Mouse (Mus musculus) right cerebral cortex, adult 18-20 months (tissue): ENCODE measurements at regions not wholly inside any gene's neighbourhood (a gene's known extent, or its start where the extent isn't known, plus 50 kb on each side); places are given as distances from the start of the nearest gene placed in this dataset.
A peak's percentile ranks its signal among the peaks of the same experiment; 100 is the strongest.

ENCODE experiments used
- DNase-seq: peaks from one replicate; pipeline ENCODE4 v3.0.0; 2022; ENCODE audit warnings: mixed read lengths

DNA sequence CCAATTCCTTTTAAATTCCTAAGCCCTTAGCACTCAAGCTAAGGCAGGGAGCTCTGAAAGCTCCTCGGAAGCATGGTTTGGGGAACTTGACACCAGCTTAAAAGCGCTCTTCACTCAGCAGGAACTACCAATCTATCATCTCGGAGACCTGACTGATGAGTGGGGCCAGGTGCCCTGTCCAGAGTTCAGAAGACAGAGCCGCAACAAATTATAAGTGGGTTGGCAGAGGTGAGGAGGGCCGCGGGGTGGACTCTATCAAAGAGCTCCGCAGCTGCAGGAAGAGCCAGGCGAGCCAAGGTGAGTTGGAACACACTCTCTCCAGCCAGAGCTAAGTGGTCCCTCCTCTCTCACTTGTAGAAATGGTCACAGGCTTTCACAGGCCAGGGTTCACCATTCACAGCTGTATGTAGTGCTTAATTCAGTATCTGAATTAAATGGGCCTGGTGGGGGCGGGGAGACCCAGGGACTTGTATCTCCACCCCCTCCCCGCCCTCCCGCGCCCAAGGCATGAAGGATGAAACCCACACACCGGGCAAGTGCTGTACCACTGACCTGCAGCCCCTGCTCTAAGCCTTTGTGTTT lies 180.8 kb downstream of the Stim2 start:
- DNase-seq, result no peak

DNA sequence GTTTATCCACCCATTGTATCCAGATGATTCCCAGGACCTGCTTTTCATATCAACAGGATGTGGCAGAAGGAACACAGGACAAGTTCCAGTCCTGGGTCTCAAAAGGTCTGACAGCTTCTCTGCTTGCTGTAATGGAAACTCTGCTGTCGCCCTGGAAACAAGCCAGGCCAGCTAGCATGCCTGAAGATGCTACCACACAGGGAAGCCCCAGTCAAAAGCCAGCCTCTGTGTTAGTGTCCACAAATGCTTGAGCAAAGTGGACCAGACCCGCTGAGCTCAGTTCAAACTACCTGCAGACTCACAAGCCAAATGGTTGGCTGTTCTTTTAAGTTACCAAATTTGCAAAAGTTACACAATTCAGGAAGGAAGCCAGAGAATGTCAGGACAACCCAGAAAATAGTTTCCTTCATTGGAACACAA lies 181.9 kb downstream of the Stim2 start:
- DNase-seq, result no peak

DNA sequence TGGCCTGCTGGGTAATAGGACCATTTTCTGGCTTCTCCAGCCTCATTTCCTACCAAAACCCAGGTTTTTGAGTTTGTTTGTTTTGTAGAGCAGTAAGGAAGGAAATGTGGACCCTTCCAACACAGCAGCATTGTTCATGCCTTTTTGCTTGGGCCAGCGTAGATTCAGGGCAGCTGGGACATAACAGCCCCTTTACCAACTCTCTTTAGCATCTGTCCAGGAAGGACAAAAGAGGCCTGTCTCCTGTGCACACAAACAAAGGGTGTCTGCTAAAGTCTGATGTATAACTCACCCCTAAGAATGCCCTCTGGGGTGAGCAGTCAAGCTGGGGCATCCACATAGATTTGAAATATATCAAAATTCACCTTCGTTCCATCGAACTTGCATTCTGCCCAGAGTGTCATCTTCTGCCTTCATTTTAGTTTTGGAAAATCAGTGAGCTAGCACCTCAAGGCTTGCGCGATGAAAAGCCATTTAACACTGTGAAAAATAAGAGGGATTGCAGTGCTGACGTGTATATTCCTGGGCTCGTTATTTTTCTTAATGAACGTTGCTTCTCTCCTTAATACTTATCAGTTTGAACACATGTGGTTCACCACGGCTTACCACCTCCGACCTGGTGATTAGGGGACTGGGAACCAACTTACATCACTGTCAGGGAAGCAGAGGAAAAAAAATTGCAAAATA lies 182.5 kb downstream of the Stim2 start:
- no peak for DNase-seq

DNA sequence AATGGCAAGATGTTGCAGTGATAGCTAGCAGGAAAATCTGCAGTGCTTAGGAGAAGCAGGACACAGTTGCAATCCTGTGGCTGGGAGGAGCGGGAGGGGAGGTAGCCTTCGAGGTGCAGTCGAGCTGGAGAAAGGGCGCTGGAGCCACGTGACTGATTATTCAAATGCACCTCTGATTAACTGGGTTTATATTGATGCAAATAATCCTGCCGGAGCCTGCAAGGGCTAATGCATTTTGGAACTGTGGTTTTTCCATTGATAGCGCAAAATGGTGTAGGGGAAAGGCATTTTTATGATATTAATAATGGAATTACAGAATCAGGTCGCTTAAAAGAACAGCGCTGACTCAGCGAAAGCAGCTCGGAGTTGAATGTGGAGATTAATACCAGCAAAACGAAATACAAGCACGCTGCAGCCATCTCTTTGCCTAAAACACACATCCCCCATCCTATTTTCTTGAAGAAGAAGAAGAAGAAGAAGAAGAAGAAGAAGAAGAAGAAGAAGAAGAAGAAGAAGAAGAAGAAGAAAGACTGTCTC lies 183.1 kb downstream of the Stim2 start:
- no peak for DNase-seq

DNA sequence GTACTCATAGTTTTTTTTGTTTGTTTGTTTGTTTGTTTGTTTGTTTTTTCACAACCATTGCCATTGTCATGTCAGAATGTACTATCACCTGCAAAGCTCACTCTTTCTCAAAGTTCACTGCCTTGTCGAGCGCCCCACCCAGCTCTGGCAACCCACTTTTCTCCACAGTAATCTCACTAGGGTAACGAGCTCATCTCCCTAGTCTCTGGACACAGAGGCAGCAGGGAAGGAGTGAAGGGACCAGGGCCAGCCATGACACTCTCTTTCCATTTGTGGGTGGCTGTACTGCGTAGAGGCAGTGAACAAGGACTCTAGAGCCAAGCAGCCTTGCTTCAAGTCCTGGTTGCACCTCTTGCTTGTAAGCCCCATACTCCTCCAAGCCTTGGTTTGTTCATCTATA lies 184.5 kb downstream of the Stim2 start:
- DNase-seq, result no peak

DNA sequence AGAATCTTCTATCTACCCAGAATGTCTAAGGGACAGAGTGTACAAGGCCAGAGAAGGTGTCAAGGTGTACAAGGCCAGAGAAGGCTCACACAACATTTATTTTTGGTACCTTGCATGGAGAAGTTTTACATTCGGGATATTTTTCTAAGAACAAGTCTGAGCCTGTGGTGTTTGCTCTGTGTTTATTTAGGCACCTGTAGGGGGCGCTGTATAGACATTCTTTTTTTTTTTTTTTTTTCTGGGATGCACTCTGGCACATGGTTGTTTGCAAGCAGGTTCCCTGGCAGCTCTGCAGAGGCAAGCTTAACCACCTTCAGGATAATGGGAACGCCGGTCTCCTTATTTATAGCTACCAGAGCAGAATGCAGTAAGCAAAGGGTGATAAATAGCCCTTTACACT lies 187.4 kb downstream of the Stim2 start:
- DNase-seq, result no peak

DNA sequence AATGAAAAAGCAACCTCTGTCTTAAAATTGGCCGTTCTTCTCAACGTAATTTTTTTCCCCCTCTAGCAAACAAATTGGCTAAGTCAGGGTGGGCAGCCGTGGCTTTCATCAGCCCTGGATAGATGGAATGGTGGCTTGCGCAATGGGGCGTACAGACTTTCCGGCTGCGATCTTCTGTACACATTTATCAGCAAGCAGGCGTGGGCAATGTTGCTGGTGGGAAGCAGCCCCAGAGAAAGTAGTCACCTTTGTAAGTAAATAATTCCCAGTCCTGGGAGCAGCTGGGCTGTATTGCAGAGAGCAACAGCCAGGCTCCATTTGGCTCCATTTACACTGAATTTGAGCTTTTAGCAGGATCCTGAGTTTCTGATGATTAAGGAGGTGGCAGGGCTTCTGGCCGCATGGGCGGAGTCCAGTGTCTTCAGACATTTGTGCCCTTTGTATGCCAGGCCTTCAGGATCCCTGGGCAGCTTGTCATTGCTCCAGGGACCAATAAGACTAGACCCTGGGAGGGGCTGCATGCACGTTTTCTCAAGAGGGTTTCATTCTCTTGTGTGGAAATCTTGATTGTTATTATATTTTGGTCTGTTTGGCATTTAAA lies 187.9 kb downstream of the Stim2 start:
- DNase-seq, result no peak

DNA sequence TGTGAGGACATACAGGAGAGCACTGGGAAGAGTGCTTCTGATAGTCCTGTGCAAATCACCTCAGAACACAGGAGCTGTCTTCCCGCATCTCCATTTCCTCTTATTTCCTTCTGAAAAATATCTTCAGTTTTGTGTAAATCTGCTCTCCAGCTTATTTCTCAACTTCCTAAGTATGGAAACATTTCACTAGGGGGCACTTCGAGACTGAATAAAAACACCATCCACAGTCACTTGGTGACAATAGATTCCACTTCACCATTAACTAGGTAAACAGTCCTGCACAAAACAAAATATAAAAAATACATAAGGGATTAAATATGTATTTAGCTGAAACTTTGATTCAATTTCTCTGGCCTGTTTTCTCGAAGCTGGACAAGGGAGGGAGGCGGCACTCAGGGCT lies 193.4 kb downstream of the Stim2 start:
- DNase-seq, result peak; percentile 23

DNA sequence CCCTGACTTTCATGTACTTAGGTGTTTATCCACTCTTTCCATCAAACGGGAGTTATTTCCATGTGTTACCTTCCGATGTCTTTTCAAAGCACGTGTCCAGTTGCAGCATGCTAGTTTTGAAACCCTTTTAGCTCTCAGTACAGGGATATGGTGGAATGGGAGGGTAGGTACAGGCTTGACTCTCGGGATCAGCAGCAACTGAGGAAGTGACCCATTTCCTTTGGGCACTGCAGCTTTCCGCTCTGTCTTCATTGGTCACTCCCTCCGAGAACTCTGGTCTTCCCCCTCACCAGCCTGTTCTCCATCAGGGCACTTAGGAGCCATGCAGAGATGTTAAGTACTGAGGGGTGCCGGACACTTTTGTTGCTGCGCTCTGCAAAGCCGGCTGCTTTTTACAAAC lies 196.5 kb downstream of the Stim2 start:
- no peak for DNase-seq

DNA sequence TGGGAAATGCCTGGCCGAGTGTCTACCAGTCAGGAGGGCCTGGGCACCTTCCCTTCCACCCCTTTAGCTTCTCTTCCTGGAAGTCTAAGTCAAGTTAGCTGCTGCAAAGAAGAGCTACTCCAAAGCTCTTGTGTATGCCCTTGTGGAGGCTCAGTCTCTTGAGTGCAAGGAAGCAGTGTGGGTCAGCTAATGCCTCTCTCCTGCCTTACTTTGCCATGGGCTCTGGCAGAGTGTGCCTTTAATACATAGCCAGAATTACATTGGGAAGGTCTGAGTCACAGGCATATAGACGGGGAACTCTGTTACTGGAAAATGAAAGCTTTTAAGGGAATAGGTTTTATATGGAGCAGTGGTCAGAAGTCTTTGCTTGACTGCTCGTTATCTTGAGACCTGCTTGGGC lies 201.7 kb downstream of the Stim2 start:
- no peak for DNase-seq

DNA sequence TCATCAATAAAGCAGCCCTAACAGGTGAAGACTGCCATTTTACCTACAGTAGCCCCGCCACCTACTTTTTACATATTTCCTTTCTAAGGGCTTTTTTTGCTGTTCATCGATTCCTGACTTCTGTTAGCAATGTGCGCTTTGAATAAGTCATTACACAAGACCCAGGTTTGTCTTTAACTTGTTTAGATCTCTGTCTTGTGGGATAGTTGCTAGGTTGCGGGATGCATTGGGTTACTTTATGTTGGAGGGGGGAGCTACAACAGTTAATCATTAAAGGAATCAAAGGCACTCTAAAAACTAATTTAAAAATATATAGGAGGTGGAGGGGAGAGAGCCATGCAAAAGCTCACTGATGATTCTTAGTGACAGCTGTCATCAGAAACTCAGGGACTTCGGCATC lies 202.3 kb downstream of the Stim2 start:
- DNase-seq, result no peak

DNA sequence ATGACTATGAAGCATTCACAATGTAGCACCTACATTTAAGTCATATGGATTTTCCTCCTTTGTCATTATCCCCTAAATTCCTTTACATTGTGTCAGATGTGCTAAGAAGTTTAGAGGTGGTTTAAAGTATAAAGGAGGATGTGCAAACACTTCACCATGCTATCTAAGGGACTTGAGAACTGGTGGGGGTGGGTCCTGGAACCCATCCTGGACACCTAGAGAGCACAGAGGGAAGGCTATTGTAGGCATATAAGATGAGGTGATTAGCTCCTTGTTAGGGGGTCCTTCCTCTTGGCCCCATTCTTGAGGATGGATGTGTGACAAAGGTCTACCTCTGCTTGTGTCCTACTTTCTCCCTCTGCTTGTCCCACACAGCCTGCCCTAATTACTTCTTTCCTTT lies 213.2 kb downstream of the Stim2 start:
- DNase-seq, result no peak

DNA sequence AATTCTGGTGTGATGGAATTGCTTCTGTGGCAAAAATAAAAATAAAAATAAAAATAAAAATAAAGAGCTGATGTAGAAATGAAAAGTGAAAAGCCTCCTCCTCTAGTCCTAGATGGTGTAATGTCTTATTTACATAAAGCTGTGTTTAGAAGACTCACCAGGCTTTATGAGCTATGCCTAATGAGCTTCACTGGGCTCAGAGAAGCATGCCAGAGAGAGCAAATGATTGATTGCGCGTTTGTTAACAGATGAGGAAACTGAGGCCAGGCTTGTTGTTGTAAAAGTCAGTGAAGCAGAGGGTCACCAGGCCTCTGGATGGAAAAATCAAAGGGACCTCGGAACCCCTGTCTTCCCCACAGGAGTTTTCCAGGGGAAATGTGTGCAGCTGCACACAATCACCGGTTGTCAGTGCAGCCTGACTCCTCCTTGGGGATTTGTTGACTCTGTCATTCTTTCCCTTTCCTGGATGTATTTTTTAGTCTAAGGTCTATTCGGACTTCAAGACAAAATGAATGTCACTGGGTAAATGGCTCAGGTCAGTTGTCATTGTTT lies 213.8 kb downstream of the Stim2 start:
- DNase-seq, result no peak

DNA sequence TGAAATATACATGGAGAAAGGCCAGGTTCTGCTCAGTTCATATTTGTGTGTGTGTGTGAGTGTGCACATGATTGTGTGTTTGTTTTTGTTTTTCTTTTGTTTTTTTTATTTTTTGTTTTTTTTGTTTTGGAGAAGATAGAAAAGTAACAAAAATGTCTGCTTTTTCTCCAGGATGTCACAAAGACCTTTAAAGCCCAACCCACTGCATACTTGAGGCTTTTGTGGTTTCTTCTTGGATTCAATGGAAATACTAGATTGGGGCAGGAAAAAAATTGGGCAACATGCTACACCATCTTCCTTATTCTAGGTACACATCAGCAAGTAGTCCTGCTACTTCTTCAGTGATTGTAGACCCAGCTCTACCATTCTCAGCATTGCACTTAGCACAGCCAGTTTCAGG lies 226.7 kb downstream of the Stim2 start:
- DNase-seq, result no peak

DNA sequence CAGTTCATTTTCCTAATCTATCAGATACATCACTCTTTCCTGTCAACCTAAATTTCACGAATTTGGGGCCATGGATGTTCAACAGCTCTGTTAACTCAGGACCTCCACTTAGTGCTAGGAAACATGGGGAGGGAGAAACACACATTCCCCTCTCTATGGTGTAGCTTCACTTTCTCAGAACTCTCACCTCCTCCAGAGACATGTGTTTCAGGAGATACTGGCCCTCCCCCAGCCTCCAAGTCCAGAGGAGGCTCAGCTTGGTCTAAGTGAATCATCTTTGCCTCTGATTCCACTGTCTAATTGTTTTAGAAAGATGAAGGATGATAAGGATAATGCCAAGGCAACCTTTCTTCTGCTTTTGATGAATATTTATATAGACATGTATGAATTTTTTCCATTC lies 236.3 kb downstream of the Stim2 start:
- peak; percentile 77 for DNase-seq

DNA sequence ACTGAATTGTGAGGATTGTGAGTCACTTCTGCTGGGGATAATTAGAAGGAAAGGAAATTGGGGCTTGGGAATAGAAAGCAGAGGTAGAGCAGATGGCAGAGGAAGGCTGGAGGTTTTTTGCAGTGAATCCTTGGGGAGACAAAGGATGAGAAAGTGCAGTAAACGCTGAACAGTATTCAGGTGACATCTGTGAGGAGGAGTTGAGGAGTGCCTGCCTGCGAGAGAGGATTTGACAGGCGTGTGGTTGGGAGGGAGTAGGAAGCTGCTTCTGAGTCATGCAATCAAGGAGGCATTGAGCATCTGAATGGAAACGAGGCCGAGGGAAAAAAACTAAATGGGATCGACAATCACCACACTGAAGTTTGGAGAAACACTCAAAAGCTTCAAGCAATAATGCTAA lies 236.9 kb downstream of the Stim2 start:
- peak; percentile 88 for DNase-seq

DNA sequence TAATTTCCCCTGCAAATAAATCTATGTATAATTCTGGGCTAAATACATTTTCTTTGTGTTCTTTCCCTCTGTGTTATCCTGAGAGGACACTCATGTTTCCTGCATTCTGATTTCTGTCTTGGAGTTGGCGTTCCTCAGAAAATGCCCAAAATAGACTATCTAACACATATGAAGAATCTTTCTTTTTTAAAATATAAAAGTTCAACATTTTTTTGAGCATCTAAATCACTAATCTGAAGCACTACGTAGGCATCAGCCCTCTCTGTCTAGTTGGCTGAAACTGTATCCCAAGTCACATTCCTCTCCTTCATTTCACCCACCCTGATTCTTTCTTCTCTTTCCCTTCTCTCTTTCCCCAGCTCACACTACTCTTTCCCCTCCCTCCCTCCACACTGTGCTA lies 238.9 kb downstream of the Stim2 start:
- DNase-seq, result no peak

DNA sequence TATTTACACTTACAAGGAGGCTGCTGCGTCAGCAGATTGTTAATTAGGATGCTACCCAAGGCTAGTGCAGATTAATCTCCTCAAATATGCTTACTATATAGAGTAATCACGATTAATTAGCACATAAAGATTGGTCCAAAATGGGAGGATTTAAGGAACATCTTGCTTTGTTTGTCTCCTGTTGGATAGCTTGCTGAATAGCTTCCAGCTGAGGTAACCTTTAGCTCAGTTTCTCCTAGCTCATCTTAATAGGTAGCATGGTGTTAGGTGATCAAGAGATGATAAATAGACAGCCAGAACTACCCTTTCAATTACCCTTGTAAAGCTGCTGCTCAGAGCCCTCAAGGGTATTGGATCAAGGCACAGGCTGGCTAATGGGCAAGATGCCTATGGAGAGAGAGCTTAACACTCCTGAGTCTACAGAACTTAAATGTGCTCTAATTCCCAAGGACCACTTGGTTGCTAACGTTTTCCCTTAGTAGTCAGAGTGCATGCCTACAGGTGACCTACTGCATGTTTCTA lies 240.4 kb downstream of the Stim2 start:
- no peak for DNase-seq

DNA sequence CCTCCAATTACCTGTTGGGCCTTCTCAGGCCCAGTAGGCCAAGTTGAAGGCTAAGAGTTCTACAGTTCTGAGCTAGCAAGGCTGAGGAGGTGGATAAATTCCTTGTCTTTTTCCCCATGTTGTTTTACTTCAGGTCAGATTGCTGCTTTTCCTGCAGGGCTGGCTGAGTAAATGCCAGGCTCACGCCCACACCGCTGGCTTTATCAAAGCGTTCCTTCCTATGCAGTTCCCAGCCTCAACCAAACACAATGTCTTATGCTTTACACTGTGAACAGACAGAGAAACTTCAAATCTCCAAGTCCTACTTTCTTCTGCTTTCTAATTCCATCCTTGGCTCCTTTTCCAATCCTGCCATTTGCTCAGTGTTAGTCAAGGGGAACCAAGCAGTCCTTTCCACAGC lies 241.3 kb downstream of the Stim2 start:
- peak; percentile 81 for DNase-seq

DNA sequence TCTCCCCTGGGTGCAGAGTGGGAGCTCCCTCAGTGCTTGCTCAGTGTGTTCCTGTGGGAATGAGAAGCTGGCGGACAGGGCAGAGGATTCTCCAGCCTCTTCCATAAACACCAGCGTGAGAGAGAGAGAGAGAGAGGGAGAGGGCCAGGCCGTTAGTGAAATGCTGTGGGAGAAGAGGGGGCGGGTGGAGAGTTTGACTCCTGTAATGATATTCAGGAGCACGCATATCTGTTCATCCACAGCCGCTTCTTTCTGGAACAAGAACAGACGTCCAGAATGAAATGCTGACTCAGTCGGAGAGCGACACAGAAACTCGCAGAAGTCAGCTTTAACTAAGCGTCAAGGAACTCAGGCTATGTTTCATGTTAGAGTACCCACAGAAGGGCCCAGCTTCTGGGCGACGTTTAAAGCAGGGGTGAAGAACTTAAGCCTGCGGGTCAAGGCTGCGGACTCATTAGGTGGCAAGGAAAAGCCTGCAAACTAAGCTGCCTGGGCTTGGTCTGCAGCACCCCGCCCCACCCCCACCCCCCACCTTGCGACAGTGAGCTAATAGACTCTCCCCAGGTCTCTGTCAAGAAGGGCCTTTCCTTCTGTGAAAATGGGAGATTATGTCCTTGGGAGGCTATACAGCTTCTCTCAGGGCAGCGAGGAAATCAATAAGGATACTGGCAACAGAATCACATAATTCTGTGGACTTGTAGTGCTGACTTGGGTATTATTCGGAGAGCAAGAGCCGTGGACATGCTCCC lies 243.0 kb downstream of the Stim2 start:
- DNase-seq, result peak; percentile 77

DNA sequence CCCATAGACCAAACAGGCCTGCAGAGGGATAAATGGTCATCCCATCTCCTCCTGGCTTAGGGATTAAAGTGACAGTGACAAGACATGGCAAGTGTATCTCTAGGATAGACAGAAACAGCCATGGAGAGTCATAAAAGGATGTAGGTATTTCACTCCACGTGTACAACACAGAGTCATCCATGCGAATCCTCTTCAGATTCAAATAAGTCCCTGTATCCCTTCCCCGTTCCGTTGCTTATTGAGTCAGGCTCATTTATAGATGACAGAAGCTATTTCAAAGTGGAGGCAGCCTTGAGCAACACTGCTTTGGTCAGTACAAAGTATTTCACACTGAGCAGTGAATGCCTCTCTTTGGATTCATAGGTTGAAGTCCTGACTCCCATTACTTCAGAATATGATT lies 243.8 kb downstream of the Stim2 start:
- DNase-seq, result no peak

DNA sequence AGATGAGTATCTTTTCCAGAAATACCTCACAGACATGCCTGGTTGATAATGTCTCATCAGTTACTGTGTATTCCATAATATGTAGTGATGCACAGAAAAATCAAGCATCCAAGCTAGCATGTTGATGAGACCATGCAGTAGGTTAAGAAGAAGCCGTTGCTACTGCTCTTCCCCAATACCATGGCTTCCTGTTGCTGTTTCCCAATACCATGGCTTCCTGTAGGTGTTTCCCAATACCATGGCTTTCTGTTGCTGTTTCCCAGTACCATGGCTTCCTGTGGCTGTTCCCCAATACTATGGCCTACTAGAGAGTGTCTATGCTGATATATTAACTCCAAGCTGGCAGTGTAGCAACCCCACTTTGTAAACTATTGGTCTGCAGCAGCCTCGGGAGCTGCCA lies 253.7 kb downstream of the Stim2 start:
- no peak for DNase-seq

DNA sequence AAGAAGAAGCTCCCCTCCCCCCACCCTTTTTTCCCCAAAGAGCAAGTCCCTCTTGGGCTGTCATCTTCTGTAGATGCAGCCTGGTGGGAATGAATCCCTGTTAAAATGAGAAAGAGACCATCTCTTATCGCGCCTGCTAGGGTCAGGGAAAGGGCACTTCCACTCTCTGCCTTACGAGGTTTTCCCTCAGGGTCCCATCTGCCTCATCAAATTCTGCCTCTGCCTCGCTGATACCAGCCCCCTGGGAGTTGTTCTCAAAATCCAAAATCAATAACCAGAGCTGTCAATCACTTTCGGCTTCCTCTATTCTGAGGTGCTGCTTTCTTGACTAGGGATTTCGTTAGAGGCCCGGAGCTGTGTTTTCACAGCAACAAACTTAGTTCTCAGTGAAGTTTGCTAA lies 255.7 kb downstream of the Stim2 start:
- DNase-seq, result no peak
